Mouse (Mus musculus) forebrain, embryonic 12.5 days (tissue): ENCODE measurements around the gene Fkbp3. TPM values are rescaled to one million over a fixed set of nuclear protein-coding genes. Genes with fewer than 3 reads are reported as not detected.

Experiments used
- ATAC-seq: fragments of 200-750 bp; cut with Nextera tagmentation; 2 replicates; pipeline ENCODE4 v1.8.0; 2017; ENCODE audit warnings: moderate TSS enrichment; ENCODE audit not compliant: low FRiP score
- H3K27ac ChIP-seq: fragments of 300-500 bp; sonication (generic); 2 replicates; pipeline ENCODE4 v1.5.1; 2016; ENCODE audit warnings: mild to moderate bottlenecking
- H3K27me3 ChIP-seq: fragments of 300-500 bp; sonication (generic); 2 replicates; pipeline ENCODE4 v1.6.1; 2016; ENCODE audit warnings: mild to moderate bottlenecking
- H3K36me3 ChIP-seq: fragments of 300-500 bp; sonication (generic); replicated peaks from 2 replicates; pipeline ENCODE4 v1.6.1; 2016; ENCODE audit warnings: mild to moderate bottlenecking
- H3K4me1 ChIP-seq: fragments of 300-500 bp; sonication (generic); 2 replicates; pipeline ENCODE4 v1.6.1; 2016
- H3K4me2 ChIP-seq: fragments of 300-500 bp; sonication (generic); 2 replicates; pipeline ENCODE4 v1.6.1; 2016; ENCODE audit warnings: mild to moderate bottlenecking, moderate library complexity
- H3K4me3 ChIP-seq: fragments of 300-500 bp; sonication (generic); replicated peaks from 2 replicates; pipeline ENCODE4 v1.5.1; 2016; ENCODE audit warnings: mild to moderate bottlenecking
- H3K9ac ChIP-seq: fragments of 300-500 bp; sonication (generic); 2 replicates; pipeline ENCODE4 v1.6.1; 2016; ENCODE audit warnings: mild to moderate bottlenecking
- H3K9me3 ChIP-seq: fragments of 300-500 bp; sonication (generic); 2 replicates; pipeline ENCODE4 v1.6.1; 2016
- WGBS: fragments of 180-500 bp; shearing (Covaris S2); methylation state at CpG from one replicate; pipeline ENCODE4 v1.1.7; 2016; 5-methylcytosine and 5-hydroxymethylcytosine counted together
- polyA plus RNA-seq: library from polyadenylated mRNA; unstranded; fragments of >200 nt; fragmentation: Nextera tagmentation; extraction: Ambion mirVana; gene quantifications from 2 replicates; pipeline ENCODE4 v1.2.1, GENCODE M21; 2016

Fkbp3 gene
- polyA plus RNA-seq, 1 experiment from 2014 or later: 660 TPM

DNA sequence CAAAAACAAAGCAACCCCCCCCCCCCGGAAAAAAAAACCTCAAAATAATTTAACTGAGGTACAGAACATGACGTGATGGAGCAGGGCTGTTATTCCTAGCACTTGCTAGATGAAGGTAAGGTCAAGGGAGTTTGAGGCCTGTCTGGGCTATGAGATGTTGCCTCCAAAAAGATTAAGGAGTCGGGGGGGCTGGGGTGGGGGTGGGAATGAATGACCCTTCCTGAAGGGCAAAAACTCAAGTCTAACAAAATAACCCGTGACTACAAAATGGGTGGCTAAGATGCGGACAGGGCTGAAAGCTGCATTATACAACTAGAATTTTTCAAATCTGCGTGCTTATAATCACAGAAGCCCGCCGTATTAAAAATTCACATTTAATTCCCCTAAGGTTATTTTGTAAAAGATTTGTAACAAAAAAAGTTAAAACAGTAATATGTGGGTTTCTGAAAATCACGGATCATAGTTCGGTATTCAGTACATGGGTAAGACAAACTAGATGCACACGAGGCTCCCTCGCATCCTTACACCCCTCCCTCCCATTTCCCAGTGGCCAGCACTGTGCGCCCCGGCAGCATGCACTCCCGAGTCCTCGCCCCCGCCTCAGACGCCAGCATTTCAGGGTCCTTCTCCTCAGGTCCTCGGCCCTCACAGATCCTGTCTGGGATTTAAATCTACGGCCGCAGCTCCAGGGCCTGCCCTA lies 746 bp downstream of the Fkbp3 start:
- 4% methylated on average over 21 of the region's 21 CpGs for WGBS
- no peaks in the 10 kb centered on the region for H3K9me3 ChIP-seq
- peak overlapping the region; percentile 91 for H3K27ac ChIP-seq
- H3K36me3 ChIP-seq: peaks cover 14% of the 10 kb centered on the region
- peaks cover 37% of the 10 kb centered on the region for H3K4me1 ChIP-seq
- no peaks in the 10 kb centered on the region for H3K27me3 ChIP-seq
- H3K9ac ChIP-seq: peak overlapping the region; percentile 94
- H3K4me2 ChIP-seq: peak overlapping the region; percentile 82
- ATAC-seq: peak; percentile 76
- peak overlapping the region; percentile 83 for H3K4me3 ChIP-seq

DNA sequence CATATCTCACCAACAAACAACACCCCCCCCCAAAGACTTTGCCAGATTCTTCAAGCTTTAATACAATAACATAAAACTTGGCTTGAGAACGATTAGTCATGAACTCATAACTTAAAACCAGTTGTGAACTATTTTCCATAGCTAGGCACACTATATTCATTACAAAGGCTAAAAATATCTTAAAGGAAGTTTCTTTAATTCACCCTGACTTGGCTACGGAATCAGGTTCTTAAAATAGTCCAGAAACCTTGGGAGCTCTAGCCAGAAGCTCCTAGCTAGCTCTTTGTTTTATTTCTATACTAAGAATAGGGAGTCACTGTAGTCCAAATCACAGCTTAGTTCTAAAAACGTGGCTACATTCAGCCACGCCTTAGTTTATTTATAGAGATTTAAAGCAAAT lies 5.4 kb downstream of the Fkbp3 start:
- no peak overlapping the region for H3K9ac ChIP-seq
- H3K4me2 ChIP-seq: no peak overlapping the region
- peaks cover 10% of the 10 kb centered on the region for H3K4me1 ChIP-seq
- peaks cover 46% of the 10 kb centered on the region for H3K36me3 ChIP-seq
- WGBS: 83% methylated on average over 4 of the region's 4 CpGs
- no peak overlapping the region for H3K4me3 ChIP-seq
- H3K27ac ChIP-seq: no peak overlapping the region
- no peaks in the 10 kb centered on the region for H3K27me3 ChIP-seq
- no peak for ATAC-seq
- H3K9me3 ChIP-seq: no peaks in the 10 kb centered on the region

DNA sequence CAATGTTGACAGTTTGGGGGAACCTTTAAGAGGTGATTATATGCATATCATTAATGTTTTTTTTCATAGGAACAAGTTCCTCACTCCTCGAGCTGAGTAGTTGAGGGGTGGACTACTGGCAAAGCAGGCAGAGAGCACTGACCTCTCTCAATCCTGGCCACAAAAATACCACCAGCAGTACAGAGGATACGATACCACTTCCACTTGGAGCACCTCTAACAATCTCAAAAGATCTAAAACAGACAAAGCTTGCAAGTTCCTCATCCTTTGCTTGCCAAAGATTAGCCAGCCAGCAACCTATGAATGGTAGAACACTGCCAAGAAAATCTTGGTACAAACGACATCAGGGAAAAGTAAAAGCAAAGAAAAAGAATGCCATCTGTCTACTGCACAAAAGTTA lies 7.6 kb downstream of the Fkbp3 start:
- H3K4me2 ChIP-seq: no peak overlapping the region
- H3K27me3 ChIP-seq: no peaks in the 10 kb centered on the region
- H3K9ac ChIP-seq: no peak overlapping the region
- H3K4me3 ChIP-seq: no peak overlapping the region
- H3K9me3 ChIP-seq: no peaks in the 10 kb centered on the region
- no peak overlapping the region for H3K27ac ChIP-seq
- ATAC-seq: no peak
- WGBS: 78% methylated on average over 3 of the region's 3 CpGs
- peaks cover 59% of the 10 kb centered on the region for H3K36me3 ChIP-seq
- no peaks in the 10 kb centered on the region for H3K4me1 ChIP-seq

DNA sequence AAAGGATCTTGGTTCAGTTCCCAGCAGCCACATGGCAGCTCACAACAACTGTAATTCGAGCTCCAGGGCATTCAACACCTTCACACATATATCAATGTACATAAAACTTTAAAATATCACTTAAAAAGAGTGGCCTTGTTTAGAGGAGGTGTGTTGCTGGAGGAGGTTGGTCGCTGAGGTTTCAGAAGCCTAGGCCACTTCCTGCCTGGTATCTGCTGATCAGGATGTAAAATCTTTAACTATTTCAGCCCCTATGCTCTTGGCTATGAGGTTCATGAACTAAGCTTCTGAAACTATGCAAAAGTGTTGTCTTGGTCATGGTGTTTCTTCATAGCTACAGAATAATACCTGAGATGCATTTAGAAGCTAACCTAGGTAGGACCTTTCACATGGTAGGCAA lies 8.6 kb downstream of the Fkbp3 start:
- H3K4me1 ChIP-seq: no peaks in the 10 kb centered on the region
- H3K27me3 ChIP-seq: no peaks in the 10 kb centered on the region
- no peak for ATAC-seq
- H3K4me3 ChIP-seq: no peak overlapping the region
- no peak overlapping the region for H3K9ac ChIP-seq
- H3K9me3 ChIP-seq: no peaks in the 10 kb centered on the region
- H3K27ac ChIP-seq: no peak overlapping the region
- peaks cover 68% of the 10 kb centered on the region for H3K36me3 ChIP-seq
- 85% methylated on average over 2 of the region's 2 CpGs for WGBS
- no peak overlapping the region for H3K4me2 ChIP-seq

DNA sequence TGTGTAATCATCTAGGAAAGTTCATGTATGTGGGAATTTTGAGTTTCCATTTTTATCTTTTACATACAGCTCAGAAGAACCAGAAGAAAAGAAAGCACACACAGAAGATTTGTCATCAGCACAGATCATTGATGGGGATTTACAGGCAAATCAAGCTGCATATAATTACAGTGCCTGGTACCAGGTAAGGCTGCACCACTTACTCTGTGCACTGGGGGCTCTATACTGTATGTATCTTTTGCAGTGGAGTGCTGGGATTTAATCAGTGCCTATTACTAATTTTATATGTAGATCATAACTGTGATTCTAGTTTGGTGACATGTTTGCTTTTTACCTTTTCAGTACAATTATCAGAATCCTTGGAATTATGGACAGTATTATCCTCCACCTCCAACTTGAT lies 12.7 kb downstream of the Fkbp3 start:
- Histone ChIP-seq H3K27me3 (no peaks in the 10 kb centered on the region), H3K4me1 (no peaks in the 10 kb centered on the region), H3K4me2 (no peak overlapping the region), H3K36me3 (peaks cover 56% of the 10 kb centered on the region), H3K9me3 (no peaks in the 10 kb centered on the region), H3K4me3 (no peak overlapping the region), H3K27ac (no peak overlapping the region), H3K9ac (no peak overlapping the region)
- no peak for ATAC-seq

DNA sequence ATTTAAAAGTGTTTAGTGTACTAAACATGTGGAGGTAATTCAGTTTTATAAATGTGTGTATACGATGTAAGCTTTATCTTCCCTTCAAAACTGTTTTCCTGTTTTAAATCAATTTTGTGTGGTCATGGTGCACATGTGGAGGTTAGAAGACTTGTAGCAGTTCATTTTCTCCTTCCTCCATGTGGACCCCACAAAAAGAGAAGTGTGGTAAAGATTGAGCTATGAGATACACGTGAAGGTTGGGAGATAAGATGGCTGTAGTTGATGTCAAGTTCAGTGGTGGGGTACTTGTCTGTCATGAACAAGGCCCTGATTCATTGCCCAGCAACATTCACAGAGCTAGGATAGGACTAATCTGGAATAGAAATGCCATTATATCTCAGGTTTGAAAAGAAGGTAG lies 15.6 kb downstream of the Fkbp3 start:
- Histone ChIP-seq H3K27ac (no peak overlapping the region), H3K36me3 (peaks cover 53% of the 10 kb centered on the region), H3K9me3 (no peaks in the 10 kb centered on the region), H3K9ac (no peak overlapping the region), H3K27me3 (no peaks in the 10 kb centered on the region), H3K4me1 (no peaks in the 10 kb centered on the region), H3K4me3 (no peak overlapping the region), H3K4me2 (no peak overlapping the region)
- no peak for ATAC-seq
- 85% methylated on average over 2 of the region's 2 CpGs for WGBS

DNA sequence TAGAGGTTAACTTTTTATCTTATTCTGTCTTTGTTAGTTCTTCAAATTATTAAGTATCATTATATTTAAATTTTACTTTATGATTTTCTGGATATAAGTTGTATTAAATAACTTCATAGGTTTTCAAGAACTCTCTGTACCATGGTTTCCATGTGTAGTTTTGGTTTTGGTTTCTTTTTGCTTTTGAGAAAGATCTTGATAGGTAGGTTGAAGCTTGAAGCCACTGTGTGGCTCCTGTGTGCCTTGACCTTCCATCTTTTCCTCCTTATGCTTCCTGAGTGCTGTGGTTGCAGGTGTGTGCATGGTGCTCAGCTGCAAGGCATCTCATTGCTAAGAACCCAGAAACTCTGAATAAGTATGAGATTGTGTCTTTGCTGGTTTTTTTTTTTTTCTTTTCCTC lies 25.0 kb downstream of the Fkbp3 start:
- H3K4me1 ChIP-seq: no peaks in the 10 kb centered on the region
- H3K27ac ChIP-seq: no peak overlapping the region
- H3K27me3 ChIP-seq: no peaks in the 10 kb centered on the region
- H3K9ac ChIP-seq: no peak overlapping the region
- H3K4me3 ChIP-seq: no peak overlapping the region
- H3K4me2 ChIP-seq: no peak overlapping the region
- no peaks in the 10 kb centered on the region for H3K9me3 ChIP-seq
- peaks cover 19% of the 10 kb centered on the region for H3K36me3 ChIP-seq
- ATAC-seq: no peak

DNA sequence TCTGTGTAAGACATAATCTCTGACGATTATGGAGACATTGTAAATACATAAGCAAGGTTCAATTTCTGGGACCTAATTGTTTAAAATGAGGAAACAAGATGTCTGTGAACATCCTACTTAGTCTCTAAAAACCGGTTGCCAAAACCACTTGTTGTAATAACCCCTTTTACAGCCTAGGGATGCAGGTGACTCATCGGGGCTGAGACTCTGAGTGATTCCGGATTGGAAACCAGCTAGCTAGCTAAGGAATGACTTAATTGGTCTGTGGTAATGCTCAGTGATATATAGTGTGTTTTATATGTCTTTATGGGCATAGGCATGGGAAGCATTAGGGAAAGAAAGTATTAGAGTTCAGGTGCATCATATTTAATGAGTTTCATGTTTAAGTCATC lies 36.3 kb downstream of the Fkbp3 start:
- no peak for ATAC-seq
- Histone ChIP-seq H3K9ac (peak overlapping the region; percentile 93; the same call in 1 of the 2 replicates), H3K36me3 (no peaks in the 10 kb centered on the region), H3K27me3 (no peaks in the 10 kb centered on the region), H3K4me3 (peak overlapping the region; percentile 95), H3K4me2 (peak overlapping the region; percentile 58), H3K4me1 (peaks cover 21% of the 10 kb centered on the region), H3K27ac (no peak overlapping the region), H3K9me3 (no peaks in the 10 kb centered on the region)
- WGBS: 58% methylated on average over 4 of the region's 4 CpGs

DNA sequence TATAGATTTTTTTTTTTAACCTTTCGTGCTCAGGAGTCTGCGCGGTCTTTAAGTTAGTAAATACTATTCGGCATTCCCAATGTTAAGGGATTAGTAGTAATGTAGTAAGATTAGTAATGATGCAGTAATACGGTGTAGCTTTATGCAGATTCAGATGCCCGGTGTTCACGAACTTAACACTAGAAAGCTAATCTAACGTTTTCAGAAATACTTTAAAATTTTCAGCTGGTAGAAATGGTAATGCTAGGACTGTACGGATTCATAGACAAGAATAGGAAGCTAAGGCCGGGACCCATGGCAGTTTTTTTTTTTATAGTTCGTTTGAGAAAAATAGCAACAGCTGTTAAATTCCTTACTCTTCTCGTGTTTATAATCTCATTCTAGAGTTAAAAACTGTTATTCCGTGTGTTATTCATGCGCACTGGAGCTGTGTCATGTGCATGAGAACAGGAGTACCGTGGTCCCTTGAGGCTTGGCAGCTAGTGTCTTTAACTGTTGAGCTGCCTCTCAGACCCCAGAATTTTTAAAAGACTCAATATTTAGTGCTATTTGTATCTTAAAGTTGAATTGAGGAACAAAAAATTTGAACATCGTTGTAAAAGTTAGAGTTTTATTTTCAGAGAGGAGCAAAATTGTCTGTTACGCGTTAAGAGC lies 36.8 kb downstream of the Fkbp3 start:
- H3K27me3 ChIP-seq: no peaks in the 10 kb centered on the region
- H3K4me2 ChIP-seq: peak overlapping the region; percentile 58
- H3K4me3 ChIP-seq: peak overlapping the region; percentile 95
- ATAC-seq: no peak; the same call in 1 of the 2 replicates
- H3K36me3 ChIP-seq: no peaks in the 10 kb centered on the region
- H3K9ac ChIP-seq: peak overlapping the region; percentile 93
- no peak overlapping the region for H3K27ac ChIP-seq
- WGBS: 22% methylated on average over 18 of the region's 18 CpGs
- H3K4me1 ChIP-seq: peaks cover 21% of the 10 kb centered on the region
- no peaks in the 10 kb centered on the region for H3K9me3 ChIP-seq

DNA sequence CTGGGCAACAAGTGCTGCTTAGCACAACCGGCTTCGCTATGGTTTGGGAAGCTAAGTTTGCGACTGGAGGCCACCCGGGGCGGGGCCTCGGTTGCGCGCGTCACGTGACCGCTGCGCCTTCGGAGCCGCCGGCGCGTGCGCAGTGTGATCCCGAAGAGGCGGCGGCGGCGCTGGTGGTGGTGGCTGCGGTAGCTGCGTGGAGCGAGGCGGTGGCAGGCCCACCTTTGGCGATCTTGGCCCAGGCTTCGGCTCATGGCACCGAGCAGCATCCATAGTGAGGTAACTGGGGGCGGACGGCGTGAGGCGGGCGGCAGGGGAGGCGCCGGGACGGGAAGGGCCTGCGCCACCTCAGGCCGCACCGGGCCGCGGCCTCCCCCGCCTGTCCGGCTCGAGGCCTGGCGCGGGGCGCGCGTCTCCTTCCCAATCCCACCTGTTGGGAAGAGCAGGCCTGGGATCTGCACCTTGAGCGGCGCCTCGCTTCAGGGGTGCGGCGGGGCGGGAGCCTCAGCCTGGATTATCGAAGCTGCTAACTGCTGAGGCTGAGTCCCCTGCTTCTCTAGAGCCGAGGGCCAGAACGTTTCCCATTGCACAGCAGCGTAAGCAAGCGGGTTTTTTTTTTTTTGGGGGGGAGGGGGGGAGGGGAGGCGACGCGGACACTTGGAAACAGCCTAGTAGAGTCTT lies 37.5 kb downstream of the Fkbp3 start, which contains the start of gene Prpf39:
TSS of gene Prpf39 (plus strand) at position 144 of the 681 bp plus-strand sequence.
- H3K27ac ChIP-seq: peak within 1 kb of the TSS; percentile 84
- no peaks in the 10 kb centered on the region for H3K36me3 ChIP-seq
- under 1% methylated on average over 61 of the region's 65 CpGs for WGBS
- H3K4me1 ChIP-seq: peaks cover 21% of the 10 kb centered on the region
- no peaks in the 10 kb centered on the region for H3K27me3 ChIP-seq
- peak within 1 kb of the TSS; percentile 58 for H3K4me2 ChIP-seq
- H3K9ac ChIP-seq: peak within 1 kb of the TSS; percentile 93
- peak within 1 kb of the TSS; percentile 95 for H3K4me3 ChIP-seq
- peak; percentile 96 for ATAC-seq
- H3K9me3 ChIP-seq: no peaks in the 10 kb centered on the region

DNA sequence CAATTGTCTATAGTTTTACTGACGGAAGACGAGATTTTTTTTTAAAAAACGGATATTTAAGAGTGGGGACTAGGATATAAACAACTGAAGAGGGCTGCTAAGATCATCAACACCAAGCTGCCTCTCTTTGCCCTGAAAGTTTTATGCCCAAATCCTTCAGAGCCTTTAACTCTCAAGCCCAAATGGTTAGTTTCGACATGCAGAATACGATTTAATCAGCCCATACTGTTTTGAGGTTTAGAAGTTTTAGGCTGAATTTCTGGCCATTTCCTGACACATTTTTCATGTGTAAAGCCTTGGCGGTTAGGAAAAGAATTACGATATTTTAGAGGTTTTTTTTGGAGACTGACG lies 38.0 kb downstream of the Fkbp3 start:
- peak; percentile 28 for ATAC-seq
- Histone ChIP-seq H3K4me1 (peaks cover 21% of the 10 kb centered on the region), H3K4me3 (peak overlapping the region; percentile 95), H3K27ac (no peak overlapping the region), H3K4me2 (peak overlapping the region; percentile 58), H3K9me3 (no peaks in the 10 kb centered on the region), H3K9ac (peak overlapping the region; percentile 93; the same call in 1 of the 2 replicates), H3K36me3 (no peaks in the 10 kb centered on the region), H3K27me3 (no peaks in the 10 kb centered on the region)
- 46% methylated on average over 8 of the region's 8 CpGs for whole genome bisulfite sequencing

DNA sequence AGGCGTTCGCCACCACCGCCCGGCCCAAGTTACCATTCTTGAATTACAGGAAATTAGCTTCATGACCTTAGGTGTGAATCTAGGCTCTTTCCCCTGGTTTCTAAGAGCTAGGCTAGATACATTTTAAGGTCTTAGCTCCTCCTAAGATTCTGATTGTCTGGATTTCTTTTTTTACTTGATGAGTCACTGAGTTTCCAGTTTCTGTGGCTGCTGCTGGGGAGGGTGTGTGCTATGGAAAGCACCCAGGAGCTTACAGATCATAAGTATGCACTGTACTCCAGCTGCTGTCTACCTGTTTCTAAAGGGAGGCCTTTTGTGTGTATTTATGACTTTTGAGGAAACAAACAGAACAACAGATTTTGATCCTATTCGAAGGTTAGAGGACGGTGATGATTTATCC lies 51.0 kb downstream of the Fkbp3 start:
- Histone ChIP-seq H3K27ac (no peak overlapping the region), H3K36me3 (peaks cover 10% of the 10 kb centered on the region; the same call in 1 of the 2 replicates), H3K27me3 (no peaks in the 10 kb centered on the region), H3K9me3 (no peaks in the 10 kb centered on the region), H3K4me2 (no peak overlapping the region), H3K4me1 (no peaks in the 10 kb centered on the region), H3K9ac (no peak overlapping the region), H3K4me3 (no peak overlapping the region)
- WGBS: 92% methylated on average over 6 of the region's 6 CpGs
- no peak for ATAC-seq
